In genomic region chr7:25141761-25142160, GRCm38 (mm10) we compare ENCODE assay signal across 9 mouse cellular contexts. TPM values are rescaled to one million over a fixed set of nuclear protein-coding genes. Genes with fewer than 3 reads are reported as not detected.
DNase-seq lines count a peak whose midpoint lies in the region; ATAC-seq and TF ChIP-seq lines count a peak whose summit lies in the region.
"Had no signal": no experiment of that assay in that cellular context is flagged by ENCODE, and none has a peak within 500 bp of the region (broad histone marks: within the 10 kb centered on the region; RNA-seq: fewer than 3 reads in every experiment).

No protein-coding gene starts in this region.

- no peak overlapping the region for H3K4me2 ChIP-seq in limb, embryonic 14.5 days (replicated peaks; ENCODE audit: low read depth, low read length, severe bottlenecking)
- no peak overlapping the region for H3K4me2 ChIP-seq in forebrain, postnatal 0 days (ENCODE audit: low read depth)
- H3K4me2 ChIP-seq: embryonic facial prominence, embryonic 12.5 days had no signal

- TF ChIP-seq POLR2A in thymus, adult 2 months (IDR thresholded peaks at IDR 0.05; ENCODE audit: control insufficient read depth, extremely low read depth, insufficient read depth, low read length, poor library complexity), result no peak
- TF ChIP-seq POLR2A in limb, embryonic 14.5 days (IDR thresholded peaks at IDR 0.05; ENCODE audit: borderline replicate concordance, extremely low read depth, insufficient read depth, insufficient read length), result no peak

- H3K4me1 ChIP-seq in thymus, adult 2 months (replicated peaks; ENCODE audit: control insufficient read depth, insufficient read depth, low read length), result no peaks in the 10 kb centered on the region
- no peaks in the 10 kb centered on the region for H3K4me1 ChIP-seq in limb, embryonic 14.5 days (ENCODE audit: control insufficient read depth, insufficient read depth, low read length)
- H3K4me1 ChIP-seq in forebrain, postnatal 0 days (ENCODE audit: insufficient read depth), result no peaks in the 10 kb centered on the region
- H3K4me1 ChIP-seq: embryonic facial prominence, embryonic 12.5 days had no signal

- DNase-seq in CD4-positive, CD25-positive, alpha-beta regulatory T cell, adult 2 months (ENCODE audit: low read depth, low spot score), result peak; percentile 56
- peak; percentile 44 for DNase-seq in thymus, adult 2 months
- DNase-seq in thymus, adult 18-20 months, result no peak
- DNase-seq in limb, embryonic 14.5 days (ENCODE audit: low spot score), result peak; percentile 75
- peak; percentile 83 for DNase-seq in testis, postnatal 10 days (ENCODE audit: low spot score)
- no peak for DNase-seq in layer of hippocampus, adult 9-10 months (ENCODE audit: low spot score)
- no peak for DNase-seq in forebrain, postnatal 0 days

- 6% methylated on average over 5 of the region's 5 CpGs for WGBS in thymus, adult 2 months
- 0% methylated on average over 5 of the region's 5 CpGs for WGBS in limb, embryonic 14.5 days
- WGBS in forebrain, postnatal 0 days, result 7% methylated on average over 5 of the region's 5 CpGs

- H3K4me3 ChIP-seq in thymus, adult 2 months (ENCODE audit: control insufficient read depth, insufficient read depth, low read length), result no peak overlapping the region
- no peak overlapping the region for H3K4me3 ChIP-seq in limb, embryonic 14.5 days (replicated peaks; ENCODE audit: low read length)
- H3K4me3 ChIP-seq in forebrain, postnatal 0 days (ENCODE audit: low read depth, low read length), result no peak overlapping the region
- H3K4me3 ChIP-seq: embryonic facial prominence, embryonic 12.5 days had no signal

- no peaks in the 10 kb centered on the region for H3K27me3 ChIP-seq in thymus, adult 2 months (ENCODE audit: control insufficient read depth, insufficient read depth, low read length)
- H3K27me3 ChIP-seq in limb, embryonic 14.5 days (ENCODE audit: control insufficient read depth, insufficient read depth, low read length), result no peaks in the 10 kb centered on the region
- no peaks in the 10 kb centered on the region for H3K27me3 ChIP-seq in forebrain, postnatal 0 days (ENCODE audit: insufficient read depth, low read length)

- no peak for ATAC-seq in CD4-positive, CD25-positive, alpha-beta regulatory T cell, adult 4 months
- ATAC-seq in limb, embryonic 14.5 days (ENCODE audit: low FRiP score, low read depth), result 0 out of 2 replicates have a peak, but pooled peaks have one; percentile 30
- no peak for ATAC-seq in forebrain, postnatal 0 days

- H3K9me3 ChIP-seq in limb, embryonic 14.5 days (ENCODE audit: control insufficient read depth, low read length), result no peaks in the 10 kb centered on the region
- H3K9me3 ChIP-seq in forebrain, postnatal 0 days (ENCODE audit: low read length), result no peaks in the 10 kb centered on the region
- H3K9me3 ChIP-seq: embryonic facial prominence, embryonic 12.5 days had no signal

- no peak for TF ChIP-seq CTCF in thymus, adult 2 months (IDR thresholded peaks at IDR 0.05; ENCODE audit: borderline replicate concordance, control insufficient read depth, extremely low read depth, insufficient read depth, low read length, poor library complexity)
- TF ChIP-seq CTCF in forebrain, postnatal 0 days (IDR thresholded peaks at IDR 0.05; ENCODE audit: low read depth), result no peak

- no peak overlapping the region for H3K27ac ChIP-seq in thymus, adult 2 months (ENCODE audit: control insufficient read depth, insufficient read depth, low read length)
- H3K27ac ChIP-seq in limb, embryonic 14.5 days (replicated peaks; ENCODE audit: low read depth, low read length), result no peak overlapping the region
- H3K27ac ChIP-seq in forebrain, postnatal 0 days (ENCODE audit: low read depth, low read length), result no peak overlapping the region
- H3K27ac ChIP-seq: embryonic facial prominence, embryonic 12.5 days had no signal

- no peak overlapping the region for H3K9ac ChIP-seq in limb, embryonic 14.5 days (ENCODE audit: low read depth, low read length, severe bottlenecking)
- H3K9ac ChIP-seq in forebrain, postnatal 0 days, result no peak overlapping the region
- H3K9ac ChIP-seq: embryonic facial prominence, embryonic 12.5 days had no signal

- H3K36me3 ChIP-seq in thymus, adult 2 months (ENCODE audit: control insufficient read depth, insufficient read depth, low read length), result no peaks in the 10 kb centered on the region
- H3K36me3 ChIP-seq in limb, embryonic 14.5 days (ENCODE audit: control insufficient read depth, insufficient read depth, low read length), result no peaks in the 10 kb centered on the region
- H3K36me3 ChIP-seq in forebrain, postnatal 0 days (ENCODE audit: insufficient read depth), result no peaks in the 10 kb centered on the region
- H3K36me3 ChIP-seq: embryonic facial prominence, embryonic 12.5 days had no signal

RNA-seq across cellular contexts. Expression of gene Pou2f2, which starts 37.8 kb away (rescaled TPM):
- 10 to 100 TPM; 25.9 to 29.4 TPM for polyA plus RNA-seq in CD4-positive, CD25-positive, alpha-beta regulatory T cell, adult 4 months (2017; shearing (Covaris generic))
- polyA plus RNA-seq in thymus, adult 2 months (2012; rRNA removed), result 5.6 and 5.7 TPM in 2 replicates
- polyA plus RNA-seq in limb, embryonic 14.5 days (2012; rRNA removed), result 1.3 and 2.6 TPM in 2 replicates
- polyA plus RNA-seq in limb, embryonic 14.5 days (2014; fragmentation: Nextera tagmentation; extraction: Ambion mirVana), result 0.55 and 1.9 TPM in 2 replicates
- 5.8 and 6.0 TPM in 2 replicates for total RNA-seq in forebrain, postnatal 0 days (2014; rRNA removed)
- polyA plus RNA-seq in forebrain, postnatal 0 days (2015; fragmentation: Nextera tagmentation; extraction: Ambion mirVana), result 9.8 and 21.2 TPM in 2 replicates

Comparison
In these comparisons a context has a peak if more than half of its experiments do, and no peak if none do; other contexts are left out.
1. DNase-seq: peak in CD4-positive, CD25-positive, alpha-beta regulatory T cell, adult 2 months (single experiment), thymus, adult 2 months (single experiment), limb, embryonic 14.5 days (single experiment) and testis, postnatal 10 days (single experiment); none in thymus, adult 18-20 months (0 of 2), layer of hippocampus, adult 9-10 months (single experiment) and forebrain, postnatal 0 days (single experiment).